Mouse (Mus musculus): Measurements from ENCODE around the gene Nudt3.

DNA sequence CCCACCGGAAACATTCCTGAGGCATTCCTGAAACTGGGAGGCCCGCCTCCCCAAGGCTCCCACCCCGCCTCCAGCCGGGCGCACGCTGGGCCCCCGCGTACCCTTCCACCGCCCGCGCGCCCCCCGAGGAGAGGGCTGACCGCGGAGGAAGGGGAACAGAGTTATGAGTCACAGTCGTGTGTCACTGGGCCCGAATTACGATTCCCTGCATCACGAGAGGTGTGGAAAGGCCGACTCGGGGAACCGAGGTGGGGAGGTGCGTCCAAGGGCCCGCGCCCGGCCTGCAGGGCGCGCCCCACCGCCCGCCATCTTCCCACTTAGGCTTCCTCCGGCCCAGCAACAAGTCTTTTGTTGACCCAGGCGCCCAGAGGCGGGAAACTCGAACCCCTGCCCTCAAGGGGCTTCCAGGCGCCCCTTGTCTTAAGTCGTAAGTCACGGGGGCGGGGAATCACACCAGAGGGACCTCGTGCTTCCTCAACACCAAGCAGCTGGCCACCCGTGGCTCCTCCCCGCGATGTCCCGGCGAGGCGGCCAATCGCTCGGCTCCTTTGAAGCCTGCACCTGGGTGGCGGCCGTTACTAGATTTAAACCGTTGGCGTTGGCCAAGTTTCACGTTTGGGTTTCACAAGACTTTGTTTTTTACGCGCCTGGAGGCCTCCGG is 67.7 kb downstream of the Nudt3 start:
- TF ChIP-seq CTCF (IDR thresholded peaks at IDR 0.05; ENCODE audit: low read depth) (no peak), EP300 (IDR thresholded peaks at IDR 0.05; ENCODE audit: low read depth) (0 out of 2 replicates have a peak, but pooled peaks have one; percentile 10)
